Mouse (Mus musculus): ENCODE results near the gene Slc9a1. TPM values are rescaled to one million over a fixed set of nuclear protein-coding genes. Genes with fewer than 3 reads are reported as not detected.
A peak's percentile ranks its signal among the peaks of the same experiment; 100 is the strongest.

Slc9a1 gene
- polyA plus RNA-seq, 1 experiment from 2014 or later, result 4.9 TPM

GRCm38 (mm10) chr4:133407114-133407787, 37.7 kb downstream of the Slc9a1 start:
- Histone ChIP-seq H3K9me3 (replicated peaks) (no peaks in the 10 kb centered on the region), H3K4me2 (no peak overlapping the region), H3K9ac (no peak overlapping the region), H3K27me3 (replicated peaks) (no peaks in the 10 kb centered on the region), H3K36me3 (peaks cover 31% of the 10 kb centered on the region), H3K27ac (no peak overlapping the region), H3K4me3 (no peak overlapping the region), H3K4me1 (peaks cover 57% of the 10 kb centered on the region)
- 76% methylated on average over 6 of the region's 6 CpGs for WGBS (ENCODE audit: insufficient replicate concordance)
- ATAC-seq, result no peak

- peaks cover 31% of the 10 kb centered on the region for H3K36me3 ChIP-seq
- no peaks in the 10 kb centered on the region for H3K9me3 ChIP-seq (replicated peaks)
- H3K4me3 ChIP-seq, result no peak overlapping the region
- H3K27me3 ChIP-seq (replicated peaks), result no peaks in the 10 kb centered on the region
- no peak overlapping the region for H3K4me2 ChIP-seq
- WGBS (ENCODE audit: insufficient replicate concordance), result 69% methylated on average over 7 of the region's 7 CpGs
- no peak overlapping the region for H3K27ac ChIP-seq
- peak; percentile 15; the same call in 1 of the 2 replicates for ATAC-seq
- H3K9ac ChIP-seq, result no peak overlapping the region
- peaks cover 59% of the 10 kb centered on the region for H3K4me1 ChIP-seq
Measured at GRCm38 (mm10) chr4:133408006-133408405, 38.5 kb downstream of the Slc9a1 start.

- H3K4me2 ChIP-seq, result no peak overlapping the region
- no peak overlapping the region for H3K4me3 ChIP-seq
- no peak overlapping the region for H3K9ac ChIP-seq
- H3K4me1 ChIP-seq, result peaks cover 78% of the 10 kb centered on the region
- no peak for ATAC-seq
- no peak overlapping the region for H3K27ac ChIP-seq
- no peaks in the 10 kb centered on the region for H3K27me3 ChIP-seq (replicated peaks)
- H3K36me3 ChIP-seq, result peaks cover 43% of the 10 kb centered on the region
- WGBS (ENCODE audit: insufficient replicate concordance), result 82% methylated on average over 14 of the region's 14 CpGs
- H3K9me3 ChIP-seq (replicated peaks), result no peaks in the 10 kb centered on the region
Measured at GRCm38 (mm10) chr4:133410994-133411393, 41.5 kb downstream of the Slc9a1 start.

- H3K36me3 ChIP-seq, result peaks cover 49% of the 10 kb centered on the region
- H3K4me2 ChIP-seq, result no peak overlapping the region
- no peaks in the 10 kb centered on the region for H3K27me3 ChIP-seq (replicated peaks)
- no peak overlapping the region for H3K9ac ChIP-seq
- peaks cover 68% of the 10 kb centered on the region for H3K4me1 ChIP-seq
- H3K4me3 ChIP-seq, result no peak overlapping the region
- WGBS (ENCODE audit: insufficient replicate concordance), result 81% methylated on average over 14 of the region's 14 CpGs
- no peak for ATAC-seq
- H3K9me3 ChIP-seq (replicated peaks), result no peaks in the 10 kb centered on the region
- peak overlapping the region; percentile 80 for H3K27ac ChIP-seq
Measured at GRCm38 (mm10) chr4:133412096-133412495, 42.6 kb downstream of the Slc9a1 start.

GRCm38 (mm10) chr4:133412575-133413540, 43.4 kb downstream of the Slc9a1 start:
- peak; percentile 90 for ATAC-seq
- Histone ChIP-seq H3K27me3 (replicated peaks) (no peaks in the 10 kb centered on the region), H3K4me3 (no peak overlapping the region), H3K36me3 (peaks cover 56% of the 10 kb centered on the region), H3K4me2 (peak overlapping the region; percentile 26), H3K27ac (peak overlapping the region; percentile 80), H3K4me1 (peaks cover 61% of the 10 kb centered on the region), H3K9me3 (replicated peaks) (no peaks in the 10 kb centered on the region), H3K9ac (0 out of 2 replicates have a peak overlapping the region, but pooled peaks have one; percentile 3)
- 25% methylated on average over 16 of the region's 16 CpGs for WGBS (ENCODE audit: insufficient replicate concordance)

- ATAC-seq, result no peak
Measured at GRCm38 (mm10) chr4:133413617-133414016, 44.1 kb downstream of the Slc9a1 start.

GRCm38 (mm10) chr4:133414920-133415319, 45.4 kb downstream of the Slc9a1 start:
- Histone ChIP-seq H3K4me3 (no peak overlapping the region), H3K9ac (no peak overlapping the region), H3K27me3 (replicated peaks) (no peaks in the 10 kb centered on the region), H3K36me3 (peaks cover 69% of the 10 kb centered on the region), H3K9me3 (replicated peaks) (no peaks in the 10 kb centered on the region), H3K27ac (no peak overlapping the region), H3K4me1 (peaks cover 50% of the 10 kb centered on the region), H3K4me2 (no peak overlapping the region)
- no peak for ATAC-seq
- 59% methylated on average over 4 of the region's 4 CpGs for WGBS (ENCODE audit: insufficient replicate concordance)

More at GRCm38 (mm10) chr4:133413617-133414016, 44.1 kb downstream of the Slc9a1 start:
- Histone ChIP-seq H3K4me1 (peaks cover 54% of the 10 kb centered on the region), H3K9me3 (replicated peaks) (no peaks in the 10 kb centered on the region), H3K4me3 (no peak overlapping the region), H3K9ac (no peak overlapping the region), H3K4me2 (peak overlapping the region; percentile 26), H3K27me3 (replicated peaks) (no peaks in the 10 kb centered on the region), H3K36me3 (peaks cover 60% of the 10 kb centered on the region), H3K27ac (peak overlapping the region; percentile 80; the same call in 1 of the 2 replicates)
- 74% methylated on average over 7 of the region's 7 CpGs for WGBS (ENCODE audit: insufficient replicate concordance)

GRCm38 (mm10) chr4:133419312-133420004, 50.0 kb downstream of the Slc9a1 start:
- 50% methylated on average over 14 of the region's 14 CpGs for WGBS (ENCODE audit: insufficient replicate concordance)
- peak overlapping the region; percentile 33; the same call in 1 of the 2 replicates for H3K9ac ChIP-seq
- no peaks in the 10 kb centered on the region for H3K27me3 ChIP-seq (replicated peaks)
- 0 out of 2 replicates have a peak, but pooled peaks have one; percentile 23 for ATAC-seq
- no peak overlapping the region; the same call in 1 of the 2 replicates for H3K4me2 ChIP-seq
- no peak overlapping the region for H3K27ac ChIP-seq
- H3K36me3 ChIP-seq, result peaks cover 77% of the 10 kb centered on the region
- no peaks in the 10 kb centered on the region for H3K9me3 ChIP-seq (replicated peaks)
- no peak overlapping the region for H3K4me3 ChIP-seq
- H3K4me1 ChIP-seq, result peaks cover 17% of the 10 kb centered on the region

- H3K4me1 ChIP-seq, result peaks cover 15% of the 10 kb centered on the region
- no peaks in the 10 kb centered on the region for H3K9me3 ChIP-seq (replicated peaks)
- 83% methylated on average over 12 of the region's 12 CpGs for WGBS (ENCODE audit: insufficient replicate concordance)
- no peak overlapping the region for H3K4me2 ChIP-seq
- no peak overlapping the region for H3K4me3 ChIP-seq
- H3K27me3 ChIP-seq (replicated peaks), result no peaks in the 10 kb centered on the region
- ATAC-seq, result no peak
- peaks cover 56% of the 10 kb centered on the region for H3K36me3 ChIP-seq
- H3K9ac ChIP-seq, result no peak overlapping the region
- no peak overlapping the region for H3K27ac ChIP-seq
Measured at GRCm38 (mm10) chr4:133421989-133422388, 52.5 kb downstream of the Slc9a1 start.

- no peak for ATAC-seq
- 76% methylated on average over 15 of the region's 15 CpGs for WGBS (ENCODE audit: insufficient replicate concordance)
- H3K36me3 ChIP-seq, result peaks cover 50% of the 10 kb centered on the region
Measured at GRCm38 (mm10) chr4:133422601-133423000, 53.1 kb downstream of the Slc9a1 start.

GRCm38 (mm10) chr4:133423108-133423507, 53.6 kb downstream of the Slc9a1 start:
- H3K4me2 ChIP-seq, result no peak overlapping the region
- no peaks in the 10 kb centered on the region for H3K9me3 ChIP-seq (replicated peaks)
- WGBS (ENCODE audit: insufficient replicate concordance), result 36% methylated on average over 6 of the region's 6 CpGs
- no peak overlapping the region for H3K4me3 ChIP-seq
- no peak overlapping the region for H3K9ac ChIP-seq
- H3K36me3 ChIP-seq, result peaks cover 44% of the 10 kb centered on the region
- H3K27me3 ChIP-seq (replicated peaks), result no peaks in the 10 kb centered on the region
- H3K4me1 ChIP-seq, result peaks cover 15% of the 10 kb centered on the region
- ATAC-seq, result no peak
- no peak overlapping the region for H3K27ac ChIP-seq

More at GRCm38 (mm10) chr4:133422601-133423000, 53.1 kb downstream of the Slc9a1 start:
- H3K9me3 ChIP-seq (replicated peaks), result no peaks in the 10 kb centered on the region
- H3K27me3 ChIP-seq (replicated peaks), result no peaks in the 10 kb centered on the region
- H3K4me2 ChIP-seq, result no peak overlapping the region
- H3K4me1 ChIP-seq, result peaks cover 15% of the 10 kb centered on the region
- H3K9ac ChIP-seq, result no peak overlapping the region
- H3K27ac ChIP-seq, result no peak overlapping the region
- no peak overlapping the region for H3K4me3 ChIP-seq

Measured in liver, embryonic 12.5 days (tissue).